Mouse (Mus musculus) liver, embryonic 11.5 days (tissue): ENCODE data around the gene Calm3. TPM values are rescaled to one million over a fixed set of nuclear protein-coding genes. Genes with fewer than 3 reads are reported as not detected.

ENCODE experiments used
- ATAC-seq: fragments of 200-750 bp; cut with Nextera tagmentation; replicated peaks from 2 replicates; pipeline ENCODE4 v1.8.0; 2017; ENCODE audit warnings: moderate number of reproducible peaks, mild to moderate bottlenecking, moderate TSS enrichment, moderate library complexity; ENCODE audit not compliant: low FRiP score
- DNase-seq: peaks from one replicate; pipeline ENCODE4 v3.0.0-alpha.2; 2017; ENCODE audit warnings: low spot score
- H3K27ac ChIP-seq: fragments of 300-500 bp; sonication (generic); 2 replicates; pipeline ENCODE4 v1.5.1; 2014; ENCODE audit warnings: mild to moderate bottlenecking, low read depth, low read length, control low read depth
- H3K27me3 ChIP-seq: fragments of 300-500 bp; sonication (generic); replicated peaks from 2 replicates; pipeline ENCODE4 v1.6.1; 2014; ENCODE audit warnings: low read length, mixed read lengths; ENCODE audit not compliant: control insufficient read depth, insufficient read depth
- H3K36me3 ChIP-seq: fragments of 300-500 bp; sonication (generic); 2 replicates; pipeline ENCODE4 v1.6.1; 2014; ENCODE audit warnings: mild to moderate bottlenecking, low read length, moderate library complexity, mixed read lengths; ENCODE audit not compliant: control insufficient read depth, insufficient read depth
- H3K4me1 ChIP-seq: fragments of 300-500 bp; sonication (generic); replicated peaks from 2 replicates; pipeline ENCODE4 v1.6.1; 2014; ENCODE audit warnings: low read length, mixed read lengths; ENCODE audit not compliant: control insufficient read depth, insufficient read depth
- H3K4me2 ChIP-seq: fragments of 300-500 bp; sonication (generic); 2 replicates; pipeline ENCODE4 v1.6.1; 2014; ENCODE audit warnings: mild to moderate bottlenecking, control low read depth, moderate library complexity
- H3K4me3 ChIP-seq: fragments of 300-500 bp; sonication (generic); 2 replicates; pipeline ENCODE4 v1.5.1; 2014; ENCODE audit warnings: low read depth, low read length, control low read depth
- H3K9ac ChIP-seq: fragments of 300-500 bp; sonication (generic); 2 replicates; pipeline ENCODE4 v1.6.1; 2014; ENCODE audit warnings: low read depth, low read length, control low read depth
- H3K9me3 ChIP-seq: fragments of 300-500 bp; sonication (generic); 2 replicates; pipeline ENCODE4 v1.6.1; 2016; ENCODE audit warnings: low read length, inconsistent platforms, mixed read lengths; ENCODE audit not compliant: control insufficient read depth
- WGBS: fragments of 180-500 bp; shearing (Covaris S2); extraction: QIAGEN DNeasy Blood & Tissue Kit; methylation state at CpG from one replicate; pipeline ENCODE4 v1.1.7; 2014; 5-methylcytosine and 5-hydroxymethylcytosine counted together
- polyA plus RNA-seq: library from polyadenylated mRNA; unstranded; fragments of >200 nt; fragmentation: Nextera tagmentation; extraction: Ambion mirVana; gene quantifications from 2 replicates; pipeline ENCODE4 v1.2.1, GENCODE M21; 2014

Calm3 gene
- polyA plus RNA-seq, 1 experiment from 2014 or later: 169 TPM

- no peak within 1 kb of the TSS for H3K4me3 ChIP-seq
- no peaks in the 10 kb centered on the region for H3K36me3 ChIP-seq
- ATAC-seq (no peak), DNase-seq (no peak)
- H3K27me3 ChIP-seq: peaks cover 12% of the 10 kb centered on the region
- no peaks in the 10 kb centered on the region for H3K9me3 ChIP-seq
- H3K4me2 ChIP-seq: peak within 1 kb of the TSS; percentile 17
- WGBS: 13% methylated on average over 6 of the region's 6 CpGs
- H3K27ac ChIP-seq: no peak within 1 kb of the TSS
- H3K9ac ChIP-seq: peak within 1 kb of the TSS; percentile 40; the same call in 1 of the 2 replicates
- H3K4me1 ChIP-seq: peaks cover 55% of the 10 kb centered on the region
Observed at GRCm38 (mm10) chr7:16906281-16906680, 17.6 kb downstream of the Calm3 start, which contains the start of gene Ptgir. Ptgir (plus strand) TSS chr7:16906490.

- ATAC-seq (peak; percentile 56), DNase-seq (no peak)
- Histone ChIP-seq H3K27ac (no peak overlapping the region), H3K27me3 (peaks cover 12% of the 10 kb centered on the region), H3K9ac (no peak overlapping the region), H3K4me1 (peaks cover 55% of the 10 kb centered on the region), H3K4me3 (no peak overlapping the region), H3K4me2 (0 out of 2 replicates have a peak overlapping the region, but pooled peaks have one; percentile 1), H3K9me3 (no peaks in the 10 kb centered on the region), H3K36me3 (no peaks in the 10 kb centered on the region)
- 34% methylated on average over 9 of the region's 9 CpGs for WGBS
Observed at GRCm38 (mm10) chr7:16905491-16906021, 18.4 kb downstream of the Calm3 start.

- peak overlapping the region; percentile 9; the same call in 1 of the 2 replicates for H3K27ac ChIP-seq
- H3K4me3 ChIP-seq: no peak overlapping the region
- no peaks in the 10 kb centered on the region for H3K36me3 ChIP-seq
- WGBS: 37% methylated on average over 8 of the region's 10 CpGs
- H3K27me3 ChIP-seq: peaks cover 19% of the 10 kb centered on the region
- peaks cover 51% of the 10 kb centered on the region for H3K4me1 ChIP-seq
- DNase-seq (no peak), ATAC-seq (no peak)
- no peak overlapping the region for H3K9ac ChIP-seq
- no peak overlapping the region for H3K4me2 ChIP-seq
- H3K9me3 ChIP-seq: no peaks in the 10 kb centered on the region
Observed at GRCm38 (mm10) chr7:16904120-16904675, 19.7 kb downstream of the Calm3 start.

- H3K9me3 ChIP-seq: no peaks in the 10 kb centered on the region
- H3K4me3 ChIP-seq: no peak overlapping the region
- WGBS: 44% methylated on average over 2 of the region's 2 CpGs
- DNase-seq: no peak
- no peak overlapping the region; the same call in 1 of the 2 replicates for H3K9ac ChIP-seq
- peaks cover 20% of the 10 kb centered on the region for H3K27me3 ChIP-seq
- H3K4me2 ChIP-seq: no peak overlapping the region
- H3K4me1 ChIP-seq: peaks cover 47% of the 10 kb centered on the region
- peak overlapping the region; percentile 9; the same call in 1 of the 2 replicates for H3K27ac ChIP-seq
- ATAC-seq: no peak
- H3K36me3 ChIP-seq: no peaks in the 10 kb centered on the region
Observed at GRCm38 (mm10) chr7:16903439-16903955, 20.4 kb downstream of the Calm3 start.

- 53% methylated on average over 5 of the region's 5 CpGs for WGBS
- Histone ChIP-seq H3K4me1 (peaks cover 25% of the 10 kb centered on the region), H3K27ac (no peak overlapping the region), H3K4me3 (no peak overlapping the region), H3K27me3 (peaks cover 11% of the 10 kb centered on the region; the same call in 1 of the 2 replicates), H3K9me3 (no peaks in the 10 kb centered on the region), H3K4me2 (no peak overlapping the region), H3K9ac (no peak overlapping the region), H3K36me3 (no peaks in the 10 kb centered on the region)
- no peak for DNase-seq
- ATAC-seq: no peak
Observed at GRCm38 (mm10) chr7:16900526-16900925, 23.4 kb downstream of the Calm3 start.

GRCm38 (mm10) chr7:16895511-16895910, 28.4 kb downstream of the Calm3 start:
- no peak for ATAC-seq
- H3K4me1 ChIP-seq: peaks cover 15% of the 10 kb centered on the region
- no peak for DNase-seq
- H3K27ac ChIP-seq: no peak overlapping the region
- H3K36me3 ChIP-seq: no peaks in the 10 kb centered on the region
- 39% methylated on average over 10 of the region's 10 CpGs for WGBS
- no peak overlapping the region for H3K9ac ChIP-seq
- no peaks in the 10 kb centered on the region for H3K9me3 ChIP-seq
- peak overlapping the region; percentile 56 for H3K4me2 ChIP-seq
- peaks cover 43% of the 10 kb centered on the region for H3K27me3 ChIP-seq
- H3K4me3 ChIP-seq: 0 out of 2 replicates have a peak overlapping the region, but pooled peaks have one; percentile 7

- Histone ChIP-seq H3K4me1 (peaks cover 15% of the 10 kb centered on the region), H3K4me3 (0 out of 2 replicates have a peak overlapping the region, but pooled peaks have one; percentile 7), H3K4me2 (peak overlapping the region; percentile 56), H3K36me3 (no peaks in the 10 kb centered on the region), H3K27ac (no peak overlapping the region), H3K9ac (no peak overlapping the region), H3K9me3 (no peaks in the 10 kb centered on the region), H3K27me3 (peaks cover 45% of the 10 kb centered on the region)
- DNase-seq (peak; percentile 76), ATAC-seq (peak; percentile 27)
- under 1% methylated on average over 24 of the region's 24 CpGs for WGBS
Observed at GRCm38 (mm10) chr7:16895000-16895399, 28.9 kb downstream of the Calm3 start.

- Histone ChIP-seq H3K4me3 (no peak overlapping the region), H3K9me3 (no peaks in the 10 kb centered on the region), H3K4me1 (peaks cover 15% of the 10 kb centered on the region), H3K36me3 (no peaks in the 10 kb centered on the region), H3K4me2 (peak overlapping the region; percentile 56; the same call in 1 of the 2 replicates), H3K27ac (no peak overlapping the region), H3K27me3 (peaks cover 45% of the 10 kb centered on the region), H3K9ac (no peak overlapping the region)
- ATAC-seq (no peak), DNase-seq (no peak)
- 6% methylated on average over 4 of the region's 4 CpGs for WGBS
Observed at GRCm38 (mm10) chr7:16894279-16894678, 29.6 kb downstream of the Calm3 start.
